Mouse (Mus musculus) heart, embryonic 16.5 days (tissue): ENCODE measurements around the gene Ide. TPM values are rescaled to one million over a fixed set of nuclear protein-coding genes. Genes with fewer than 3 reads are reported as not detected.
A peak's percentile ranks its signal among the peaks of the same experiment; 100 is the strongest.

ENCODE experiments used
- ATAC-seq: fragments of 200-750 bp; cut with Nextera tagmentation; replicated peaks from 2 replicates; pipeline ENCODE4 v1.8.0; 2017; ENCODE audit warnings: moderate number of reproducible peaks; ENCODE audit not compliant: insufficient read depth, low FRiP score; ENCODE audit errors: extremely low read depth
- H3K27ac ChIP-seq: fragments of 300-500 bp; sonication (generic); 2 replicates; pipeline ENCODE4 v1.5.1; 2014; ENCODE audit warnings: mild to moderate bottlenecking, low read length, control low read depth, moderate library complexity
- H3K27me3 ChIP-seq: fragments of 300-500 bp; sonication (generic); 2 replicates; pipeline ENCODE4 v1.6.1; 2014; ENCODE audit warnings: low read length, mixed read lengths; ENCODE audit not compliant: control insufficient read depth, insufficient read depth
- H3K36me3 ChIP-seq: fragments of 300-500 bp; sonication (generic); 2 replicates; pipeline ENCODE4 v1.6.1; 2014; ENCODE audit not compliant: control insufficient read depth, insufficient read depth
- H3K4me1 ChIP-seq: fragments of 300-500 bp; sonication (generic); 2 replicates; pipeline ENCODE4 v1.6.1; 2014; ENCODE audit warnings: low read length, mixed read lengths; ENCODE audit not compliant: control insufficient read depth, insufficient read depth
- H3K4me2 ChIP-seq: fragments of 300-500 bp; sonication (generic); 2 replicates; pipeline ENCODE4 v1.6.1; 2014; ENCODE audit warnings: low read depth, mild to moderate bottlenecking, control low read depth, low read length
- H3K4me3 ChIP-seq: fragments of 300-500 bp; sonication (generic); 2 replicates; pipeline ENCODE4 v1.5.1; 2014; ENCODE audit warnings: mild to moderate bottlenecking, control low read depth, low read length
- H3K9ac ChIP-seq: fragments of 300-500 bp; sonication (generic); 2 replicates; pipeline ENCODE4 v1.6.1; 2014; ENCODE audit warnings: low read length, control low read depth
- H3K9me3 ChIP-seq: fragments of 300-500 bp; sonication (generic); replicated peaks from 2 replicates; pipeline ENCODE4 v1.6.1; 2016; ENCODE audit warnings: low read length; ENCODE audit not compliant: control insufficient read depth
- WGBS: fragments of 180-500 bp; shearing (Covaris S2); extraction: QIAGEN DNeasy Blood & Tissue Kit; methylation state at CpG from one replicate; pipeline ENCODE4 v1.1.7; 2014; 5-methylcytosine and 5-hydroxymethylcytosine counted together
- polyA plus RNA-seq: library from polyadenylated mRNA; unstranded; fragments of >200 nt; fragmentation: Nextera tagmentation; extraction: Ambion mirVana; gene quantifications from 2 replicates; pipeline ENCODE4 v1.2.1, GENCODE M21; 2015

Gene Ide
- polyA plus RNA-seq, 1 experiment from 2014 or later = 85.6 TPM

- Histone ChIP-seq H3K27ac (no peak overlapping the region), H3K4me3 (no peak overlapping the region), H3K4me2 (no peak overlapping the region), H3K4me1 (peaks cover 10% of the 10 kb centered on the region), H3K27me3 (no peaks in the 10 kb centered on the region), H3K36me3 (peaks cover 24% of the 10 kb centered on the region), H3K9ac (no peak overlapping the region), H3K9me3 (no peaks in the 10 kb centered on the region)
- WGBS = 88% methylated on average over 16 of the region's 16 CpGs
- no peak for ATAC-seq
These were observed 68.5 kb downstream of the Ide start for GRCm38 (mm10) chr19:37269106-37269505.

DNA sequence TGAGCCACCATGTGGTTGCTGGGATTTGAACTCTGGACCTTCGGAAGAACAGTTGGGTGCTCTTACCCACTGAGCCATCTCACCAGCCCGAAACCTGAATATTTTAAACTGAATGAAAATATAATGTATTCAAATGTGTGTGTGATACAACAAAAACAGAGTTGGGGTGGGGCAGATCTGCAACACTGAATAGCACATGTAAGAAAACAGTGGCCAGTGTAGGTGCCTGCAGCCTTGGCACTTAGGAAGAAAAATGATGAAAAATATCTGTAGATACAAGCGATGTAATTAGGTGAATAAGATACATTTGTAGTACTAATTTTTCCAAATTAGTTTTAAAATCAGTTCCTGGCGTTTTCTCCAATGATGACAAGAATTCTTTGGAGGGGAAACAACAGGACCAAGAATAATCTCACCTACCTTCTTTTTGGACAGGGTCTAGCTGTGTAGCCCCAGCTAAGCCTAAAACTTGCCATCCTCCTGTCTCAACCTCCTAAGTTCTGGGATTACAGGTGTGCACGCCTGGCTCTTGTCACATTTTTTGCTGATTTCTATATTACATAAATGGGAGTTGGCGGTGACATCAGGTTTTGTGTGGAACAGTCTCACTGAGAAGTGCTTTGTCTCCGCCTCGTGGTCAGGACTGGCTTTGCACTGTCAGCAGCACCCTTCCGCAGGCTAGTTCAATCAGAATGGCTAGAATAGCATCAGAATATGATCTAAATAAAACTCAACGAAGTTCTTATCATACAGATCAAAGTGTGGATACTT lies 72.1 kb downstream of the Ide start:
- peak; percentile 64; the same call in 1 of the 2 replicates for ATAC-seq
- H3K4me3 ChIP-seq = no peak overlapping the region
- WGBS = 31% methylated on average over 10 of the region's 10 CpGs
- no peaks in the 10 kb centered on the region for H3K9me3 ChIP-seq
- no peaks in the 10 kb centered on the region for H3K27me3 ChIP-seq
- H3K9ac ChIP-seq = no peak overlapping the region
- peaks cover 16% of the 10 kb centered on the region for H3K4me1 ChIP-seq
- no peak overlapping the region for H3K27ac ChIP-seq
- no peak overlapping the region for H3K4me2 ChIP-seq
- peaks cover 19% of the 10 kb centered on the region for H3K36me3 ChIP-seq

- no peaks in the 10 kb centered on the region for H3K9me3 ChIP-seq
- 0 out of 2 replicates have a peak overlapping the region, but pooled peaks have one; percentile 32 for H3K27ac ChIP-seq
- peak overlapping the region; percentile 43 for H3K4me2 ChIP-seq
- H3K36me3 ChIP-seq = peaks cover 11% of the 10 kb centered on the region
- ATAC-seq = peak; percentile 59; the same call in 1 of the 2 replicates
- H3K27me3 ChIP-seq = no peaks in the 10 kb centered on the region
- H3K4me3 ChIP-seq = no peak overlapping the region
- peak overlapping the region; percentile 7; the same call in 1 of the 2 replicates for H3K9ac ChIP-seq
- H3K4me1 ChIP-seq = peaks cover 16% of the 10 kb centered on the region
- 48% methylated on average over 23 of the region's 23 CpGs for WGBS
These were observed 73.4 kb downstream of the Ide start for GRCm38 (mm10) chr19:37263943-37264897.

- no peak for ATAC-seq
- Histone ChIP-seq H3K27me3 (no peaks in the 10 kb centered on the region), H3K27ac (no peak overlapping the region), H3K9me3 (no peaks in the 10 kb centered on the region), H3K4me2 (peak overlapping the region; percentile 43; the same call in 1 of the 2 replicates), H3K4me3 (no peak overlapping the region), H3K4me1 (peaks cover 16% of the 10 kb centered on the region), H3K9ac (no peak overlapping the region), H3K36me3 (peaks cover 4% of the 10 kb centered on the region)
- 67% methylated on average over 8 of the region's 8 CpGs for WGBS
These were observed 74.1 kb downstream of the Ide start for GRCm38 (mm10) chr19:37263566-37263942.

DNA sequence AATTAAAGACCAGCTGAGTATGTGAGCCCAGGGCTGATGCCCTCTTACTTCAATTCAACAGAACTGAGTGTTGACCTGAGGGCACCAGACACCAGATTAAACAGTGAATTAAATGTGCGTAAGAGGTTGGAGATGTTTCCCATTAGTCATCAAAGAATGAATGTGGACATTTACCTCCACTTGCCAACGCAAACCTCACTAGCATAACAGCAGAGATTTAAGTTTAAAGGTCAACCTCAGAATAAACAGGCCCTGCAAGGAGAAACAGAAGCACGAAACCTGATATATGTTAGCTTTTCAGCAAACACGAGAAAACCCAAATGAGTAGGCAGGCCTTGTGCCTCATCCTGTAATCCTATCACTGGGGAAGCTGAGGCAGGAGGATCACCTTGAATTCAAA lies 75.3 kb downstream of the Ide start:
- ATAC-seq = no peak
- Histone ChIP-seq H3K4me1 (peaks cover 16% of the 10 kb centered on the region), H3K27me3 (no peaks in the 10 kb centered on the region), H3K4me2 (no peak overlapping the region), H3K4me3 (no peak overlapping the region), H3K27ac (no peak overlapping the region), H3K9me3 (no peaks in the 10 kb centered on the region), H3K9ac (no peak overlapping the region), H3K36me3 (no peaks in the 10 kb centered on the region)
- 68% methylated on average over 4 of the region's 4 CpGs for WGBS

- no peak for ATAC-seq
- Histone ChIP-seq H3K4me1 (no peaks in the 10 kb centered on the region), H3K9ac (no peak overlapping the region), H3K4me3 (no peak overlapping the region), H3K9me3 (no peaks in the 10 kb centered on the region), H3K4me2 (no peak overlapping the region), H3K27me3 (no peaks in the 10 kb centered on the region), H3K36me3 (no peaks in the 10 kb centered on the region), H3K27ac (no peak overlapping the region)
- WGBS = 85% methylated on average over 9 of the region's 9 CpGs
These were observed 82.3 kb downstream of the Ide start for GRCm38 (mm10) chr19:37255321-37255720.

GRCm38 (mm10) chr19:37252104-37252503 lies 85.5 kb downstream of the Ide start:
- no peaks in the 10 kb centered on the region for H3K4me1 ChIP-seq
- 64% methylated on average over 6 of the region's 6 CpGs for WGBS

DNA sequence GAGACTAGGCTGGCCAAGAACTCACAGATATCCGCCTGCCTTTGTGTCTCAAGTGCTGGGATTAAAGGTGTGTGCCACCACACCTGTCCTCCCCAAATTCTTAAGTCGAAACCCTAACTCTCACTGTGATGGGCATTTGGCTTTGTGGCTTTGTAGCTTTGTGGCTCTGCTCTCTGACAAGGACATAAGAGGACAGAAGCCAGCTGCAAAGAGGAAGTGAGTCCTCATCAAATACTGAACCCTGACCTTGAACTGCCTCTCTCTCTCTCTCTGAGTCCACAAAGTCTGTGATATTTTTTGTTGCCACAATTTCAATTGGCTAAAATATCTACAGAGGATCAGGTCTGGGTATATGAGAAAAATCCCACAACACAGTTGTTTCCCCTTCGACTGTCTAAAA lies 89.5 kb downstream of the Ide start:
- Histone ChIP-seq H3K36me3 (no peaks in the 10 kb centered on the region), H3K27ac (no peak overlapping the region), H3K4me1 (no peaks in the 10 kb centered on the region), H3K9ac (no peak overlapping the region), H3K27me3 (no peaks in the 10 kb centered on the region), H3K4me3 (no peak overlapping the region), H3K9me3 (peaks cover 2% of the 10 kb centered on the region; the same call in 1 of the 2 replicates), H3K4me2 (no peak overlapping the region)
- no peak for ATAC-seq
- WGBS = 64% methylated on average over 3 of the region's 3 CpGs

More at GRCm38 (mm10) chr19:37252104-37252503, 85.5 kb downstream of the Ide start:
- ATAC-seq = no peak
- H3K27ac ChIP-seq = no peak overlapping the region
- no peaks in the 10 kb centered on the region for H3K9me3 ChIP-seq
- H3K36me3 ChIP-seq = no peaks in the 10 kb centered on the region
- no peak overlapping the region for H3K9ac ChIP-seq
- H3K4me2 ChIP-seq = no peak overlapping the region
- H3K27me3 ChIP-seq = no peaks in the 10 kb centered on the region
- no peak overlapping the region for H3K4me3 ChIP-seq

GRCm38 (mm10) chr19:37246859-37247258 lies 90.8 kb downstream of the Ide start:
- Histone ChIP-seq H3K4me2 (no peak overlapping the region), H3K27ac (no peak overlapping the region), H3K9me3 (peaks cover 2% of the 10 kb centered on the region; the same call in 1 of the 2 replicates), H3K4me3 (no peak overlapping the region), H3K9ac (no peak overlapping the region), H3K36me3 (no peaks in the 10 kb centered on the region), H3K4me1 (no peaks in the 10 kb centered on the region), H3K27me3 (no peaks in the 10 kb centered on the region)
- ATAC-seq = no peak
- WGBS = 28% methylated on average over 3 of the region's 3 CpGs
